ENCODE assay signal across 8 mouse cellular contexts in genomic region chr5:121835949-121836691, GRCm38 (mm10). TPM values are rescaled to one million over a fixed set of nuclear protein-coding genes. Genes with fewer than 3 reads are reported as not detected.
DNase-seq lines count a peak whose midpoint lies in the region; ATAC-seq and TF ChIP-seq lines count a peak whose summit lies in the region.

No protein-coding gene starts in this region.

- TF ChIP-seq CTCF in cerebellum, adult 2 months (IDR thresholded peaks at IDR 0.05; ENCODE audit: borderline replicate concordance, insufficient read depth, low read depth, low read length) = no peak
- TF ChIP-seq CTCF in embryonic fibroblast, embryonic 13.5 days (IDR thresholded peaks at IDR 0.05; ENCODE audit: borderline replicate concordance, insufficient read depth, low read length) = no peak
- no peak for TF ChIP-seq CTCF in liver, embryonic 14.5 days (IDR thresholded peaks at IDR 0.05; ENCODE audit: low read depth)

- H3K4me2 ChIP-seq in hindbrain, embryonic 13.5 days = peak overlapping the region; percentile 92
- peak overlapping the region; percentile 84 for H3K4me2 ChIP-seq in liver, embryonic 14.5 days (ENCODE audit: low read depth)
- peak overlapping the region; percentile 92 for H3K4me2 ChIP-seq in neural tube, embryonic 13.5 days

- no peak for TF ChIP-seq POLR2A in cerebellum, adult 2 months (IDR thresholded peaks at IDR 0.05; ENCODE audit: borderline replicate concordance, insufficient read depth, low read length)
- no peak for TF ChIP-seq POLR2A in embryonic fibroblast, embryonic 13.5 days (IDR thresholded peaks at IDR 0.05; ENCODE audit: low read depth, low read length)

- DNase-seq in cerebellum, adult 2 months = peak in 1 of 2 experiments; percentile 85
- peak; percentile 90 for DNase-seq in A20 (ENCODE audit: low read depth, low spot score)
- no peak for DNase-seq in liver, embryonic 14.5 days (ENCODE audit: low read depth in 3 of 3, low spot score in 3 of 3)
- no peak for DNase-seq in cerebellum, adult 11 months

- peak overlapping the region; percentile 89 for H3K4me3 ChIP-seq in cerebellum, adult 2 months (replicated peaks; ENCODE audit: insufficient read depth, low read depth, low read length)
- peak overlapping the region; percentile 67 for H3K4me3 ChIP-seq in embryonic fibroblast, embryonic 13.5 days (ENCODE audit: insufficient read depth, low read length)
- peak overlapping the region; percentile 67 for H3K4me3 ChIP-seq in hindbrain, embryonic 13.5 days
- peak overlapping the region; percentile 80 to 92 for H3K4me3 ChIP-seq in liver, embryonic 14.5 days (ENCODE audit: insufficient read depth in 1 of 2, low read depth in 2 of 2, low read length in 2 of 2)
- peak overlapping the region; percentile 70 for H3K4me3 ChIP-seq in neural tube, embryonic 13.5 days

- ATAC-seq in cerebellum, adult (ENCODE audit: insufficient number of reproducible peaks, low FRiP score, low TSS enrichment) = no peak
- peak; percentile 25 for ATAC-seq in hindbrain, embryonic 13.5 days (ENCODE audit: low FRiP score)
- peak; percentile 24 for ATAC-seq in liver, embryonic 14.5 days (ENCODE audit: insufficient read depth)
- ATAC-seq in neural tube, embryonic 13.5 days (ENCODE audit: low read depth) = peak; percentile 13

- no peaks in the 10 kb centered on the region for H3K9me3 ChIP-seq in hindbrain, embryonic 13.5 days
- H3K9me3 ChIP-seq in liver, embryonic 14.5 days (ENCODE audit: control insufficient read depth, low read length) = no peaks in the 10 kb centered on the region
- no peaks in the 10 kb centered on the region for H3K9me3 ChIP-seq in neural tube, embryonic 13.5 days

- TF ChIP-seq EP300 in liver, embryonic 14.5 days (IDR thresholded peaks at IDR 0.05; ENCODE audit: low read depth) = no peak

- H3K4me1 ChIP-seq in cerebellum, adult 2 months (ENCODE audit: control insufficient read depth, insufficient read depth, low read length) = peaks cover 21% of the 10 kb centered on the region
- peaks cover 14% of the 10 kb centered on the region for H3K4me1 ChIP-seq in embryonic fibroblast, embryonic 13.5 days (ENCODE audit: control insufficient read depth, insufficient read depth, low read length)
- H3K4me1 ChIP-seq in hindbrain, embryonic 13.5 days (replicated peaks) = peaks cover 62% of the 10 kb centered on the region
- H3K4me1 ChIP-seq in liver, embryonic 14.5 days (replicated peaks; ENCODE audit: control insufficient read depth in 2 of 2, insufficient read depth in 2 of 2, low read length in 1 of 2) = peaks cover 27 to 31% of the 10 kb centered on the region in 2 experiments
- H3K4me1 ChIP-seq in neural tube, embryonic 13.5 days (replicated peaks) = peaks cover 63% of the 10 kb centered on the region

- no peaks in the 10 kb centered on the region for H3K36me3 ChIP-seq in hindbrain, embryonic 13.5 days
- H3K36me3 ChIP-seq in liver, embryonic 14.5 days (replicated peaks; ENCODE audit: control insufficient read depth, insufficient read depth, low read depth) = no peaks in the 10 kb centered on the region
- no peaks in the 10 kb centered on the region for H3K36me3 ChIP-seq in neural tube, embryonic 13.5 days

- peak overlapping the region; percentile 73 for H3K27ac ChIP-seq in cerebellum, adult 2 months (ENCODE audit: insufficient read depth, low read length)
- H3K27ac ChIP-seq in embryonic fibroblast, embryonic 13.5 days (ENCODE audit: insufficient read depth, low read length) = peak overlapping the region; percentile 44
- H3K27ac ChIP-seq in hindbrain, embryonic 13.5 days = peak overlapping the region; percentile 55; the same call in 1 of the 2 replicates
- H3K27ac ChIP-seq in liver, embryonic 14.5 days = peak overlapping the region; percentile 48
- H3K27ac ChIP-seq in neural tube, embryonic 13.5 days (replicated peaks) = peak overlapping the region; percentile 62

- peak overlapping the region; percentile 80 for H3K9ac ChIP-seq in hindbrain, embryonic 13.5 days
- H3K9ac ChIP-seq in liver, embryonic 14.5 days (replicated peaks) = peak overlapping the region; percentile 77
- peak overlapping the region; percentile 81 for H3K9ac ChIP-seq in neural tube, embryonic 13.5 days

- under 1% methylated on average over 51 of the region's 51 CpGs for WGBS in cerebellum, adult 2 months
- WGBS in hindbrain, embryonic 13.5 days = under 1% methylated on average over 49 of the region's 51 CpGs
- WGBS in liver, embryonic 14.5 days (ENCODE audit: insufficient replicate concordance) = under 1% methylated on average over 51 of the region's 51 CpGs
- under 1% methylated on average over 51 of the region's 51 CpGs for WGBS in neural tube, embryonic 13.5 days

- H3K27me3 ChIP-seq in cerebellum, adult 2 months (ENCODE audit: control insufficient read depth, insufficient read depth, low read length) = no peaks in the 10 kb centered on the region
- peaks cover 65% of the 10 kb centered on the region for H3K27me3 ChIP-seq in hindbrain, embryonic 13.5 days
- H3K27me3 ChIP-seq in liver, embryonic 14.5 days (ENCODE audit: control insufficient read depth, insufficient read depth, low read length) = peaks cover 3% of the 10 kb centered on the region; the same call in 1 of the 2 replicates
- H3K27me3 ChIP-seq in neural tube, embryonic 13.5 days = peaks cover 52% of the 10 kb centered on the region

RNA-seq across cellular contexts. Expression of gene Sh2b3, which starts 1.3 kb away (rescaled TPM):
- polyA plus RNA-seq in cerebellum, adult 2 months (2012; rRNA removed) = 30.8 and 31.7 TPM in 2 replicates
- 21.1 and 23.6 TPM in 2 replicates for polyA plus RNA-seq in embryonic fibroblast, embryonic 13.5 days (2011; ENCODE audit: insufficient read length, low read depth, missing spikeins)
- 6.4 and 6.5 TPM in 2 replicates for polyA plus RNA-seq in hindbrain, embryonic 13.5 days (2015; fragmentation: Nextera tagmentation; extraction: Ambion mirVana)
- polyA plus RNA-seq in liver, embryonic 14.5 days (2012; rRNA removed) = 7.2 and 8.6 TPM in 2 replicates
- polyA plus RNA-seq in liver, embryonic 14.5 days (2014; fragmentation: Nextera tagmentation; extraction: Ambion mirVana) = 5.4 and 5.6 TPM in 2 replicates
- 6.9 and 7.7 TPM in 2 replicates for polyA plus RNA-seq in neural tube, embryonic 13.5 days (2015; fragmentation: Nextera tagmentation; extraction: Ambion mirVana)

RNA-seq across cellular contexts. Expression of gene Pheta1, which starts 12.7 kb away (rescaled TPM):
- 17.6 and 19.0 TPM in 2 replicates for polyA plus RNA-seq in cerebellum, adult 2 months (2012; rRNA removed)
- 4.8 and 6.4 TPM in 2 replicates for polyA plus RNA-seq in embryonic fibroblast, embryonic 13.5 days (2011; ENCODE audit: insufficient read length, low read depth, missing spikeins)
- 45.5 and 47.4 TPM in 2 replicates for polyA plus RNA-seq in hindbrain, embryonic 13.5 days (2015; fragmentation: Nextera tagmentation; extraction: Ambion mirVana)
- polyA plus RNA-seq in liver, embryonic 14.5 days (2012; rRNA removed) = 2.4 and 2.8 TPM in 2 replicates
- 2.4 and 2.6 TPM in 2 replicates for polyA plus RNA-seq in liver, embryonic 14.5 days (2014; fragmentation: Nextera tagmentation; extraction: Ambion mirVana)
- 41.1 and 41.5 TPM in 2 replicates for polyA plus RNA-seq in neural tube, embryonic 13.5 days (2015; fragmentation: Nextera tagmentation; extraction: Ambion mirVana)
